Mouse (Mus musculus) forebrain, embryonic 14.5 days (tissue): ENCODE measurements around the gene Bloc1s1. TPM values are rescaled to one million over a fixed set of nuclear protein-coding genes. Genes with fewer than 3 reads are reported as not detected.

ENCODE experiments used
- ATAC-seq: fragments of 200-750 bp; cut with Nextera tagmentation; 2 replicates; pipeline ENCODE4 v1.8.0; 2017; ENCODE audit warnings: mild to moderate bottlenecking, moderate library complexity
- DNase-seq: peaks from one replicate; pipeline ENCODE4 v3.0.0-alpha.2; 2015; ENCODE audit warnings: low spot score
- H3K27ac ChIP-seq: fragments of 300-500 bp; sonication (generic); 2 replicates; pipeline ENCODE4 v1.5.1; 2014; ENCODE audit warnings: low read depth, mild to moderate bottlenecking, control low read depth, low read length, moderate library complexity
- H3K27me3 ChIP-seq: fragments of 300-500 bp; sonication (generic); replicated peaks from 2 replicates; pipeline ENCODE4 v1.6.1; 2014; ENCODE audit warnings: low read length, control low read depth, mixed read lengths; ENCODE audit not compliant: control insufficient read depth, insufficient read depth
- H3K36me3 ChIP-seq: fragments of 300-500 bp; sonication (generic); 2 replicates; pipeline ENCODE4 v1.6.1; 2014; ENCODE audit warnings: low read length, control low read depth; ENCODE audit not compliant: control insufficient read depth, insufficient read depth
- H3K4me1 ChIP-seq: fragments of 300-500 bp; sonication (generic); 2 replicates; pipeline ENCODE4 v1.6.1; 2014; ENCODE audit warnings: antibody characterized with exemption, low read length, control low read depth; ENCODE audit not compliant: control insufficient read depth, insufficient read depth
- H3K4me2 ChIP-seq: fragments of 300-500 bp; sonication (generic); 2 replicates; pipeline ENCODE4 v1.6.1; 2014; ENCODE audit warnings: mild to moderate bottlenecking, control low read depth, low read length
- H3K4me3 ChIP-seq: fragments of 300-500 bp; sonication (generic); 2 replicates; pipeline ENCODE4 v1.5.1; 2014; ENCODE audit warnings: low read depth, low read length, control low read depth
- H3K9ac ChIP-seq: fragments of 300-500 bp; sonication (generic); 2 replicates; pipeline ENCODE4 v1.6.1; 2014; ENCODE audit warnings: mild to moderate bottlenecking, low read length, control low read depth, moderate library complexity
- H3K9me3 ChIP-seq: fragments of 300-500 bp; sonication (generic); replicated peaks from 2 replicates; pipeline ENCODE4 v1.6.1; 2016; ENCODE audit warnings: low read length, control low read depth, mixed read lengths; ENCODE audit not compliant: control insufficient read depth
- WGBS: fragments of 180-500 bp; shearing (Covaris S2); extraction: QIAGEN DNeasy Blood & Tissue Kit; methylation state at CpG from one replicate; pipeline ENCODE4 v1.1.7; 2014; 5-methylcytosine and 5-hydroxymethylcytosine counted together
- polyA plus RNA-seq: library from polyadenylated mRNA; unstranded; fragments of >200 nt; fragmentation: Nextera tagmentation; extraction: Ambion mirVana; gene quantifications from 2 replicates; pipeline ENCODE4 v1.2.1, GENCODE M21; 2014

Bloc1s1 gene
- polyA plus RNA-seq, 1 experiment from 2014 or later: 295 TPM

GRCm38 (mm10) chr10:128921883-128922821 lies 1.7 kb downstream of the Bloc1s1 start:
- H3K9ac ChIP-seq: peak overlapping the region; percentile 73; the same call in 1 of the 2 replicates

GRCm38 (mm10) chr10:128921251-128921650 lies 2.6 kb downstream of the Bloc1s1 start:
- H3K4me2 ChIP-seq: no peak overlapping the region
- ATAC-seq (no peak), DNase-seq (no peak)
- no peak overlapping the region for H3K4me3 ChIP-seq
- peaks cover 13% of the 10 kb centered on the region; the same call in 1 of the 2 replicates for H3K36me3 ChIP-seq
- H3K4me1 ChIP-seq: peaks cover 15% of the 10 kb centered on the region
- H3K9me3 ChIP-seq: no peaks in the 10 kb centered on the region
- H3K27me3 ChIP-seq: no peaks in the 10 kb centered on the region
- 92% methylated on average over 1 of the region's 1 CpGs for WGBS
- no peak overlapping the region for H3K27ac ChIP-seq
- H3K9ac ChIP-seq: no peak overlapping the region

More at GRCm38 (mm10) chr10:128921883-128922821, 1.7 kb downstream of the Bloc1s1 start:
- H3K9me3 ChIP-seq: no peaks in the 10 kb centered on the region
- H3K27ac ChIP-seq: no peak overlapping the region
- ATAC-seq (peak; percentile 4; the same call in 1 of the 2 replicates), DNase-seq (no peak)
- H3K4me3 ChIP-seq: peak overlapping the region; percentile 63
- peaks cover 15% of the 10 kb centered on the region for H3K4me1 ChIP-seq
- H3K27me3 ChIP-seq: no peaks in the 10 kb centered on the region
- 73% methylated on average over 16 of the region's 16 CpGs for WGBS
- H3K36me3 ChIP-seq: peaks cover 10% of the 10 kb centered on the region; the same call in 1 of the 2 replicates
- peak overlapping the region; percentile 62 for H3K4me2 ChIP-seq

- Histone ChIP-seq H3K27ac (no peak overlapping the region), H3K4me1 (peaks cover 15% of the 10 kb centered on the region), H3K27me3 (no peaks in the 10 kb centered on the region), H3K36me3 (peaks cover 13% of the 10 kb centered on the region; the same call in 1 of the 2 replicates), H3K9me3 (no peaks in the 10 kb centered on the region), H3K4me2 (no peak overlapping the region), H3K4me3 (no peak overlapping the region), H3K9ac (no peak overlapping the region)
- ATAC-seq (no peak), DNase-seq (no peak)
- 74% methylated on average over 3 of the region's 3 CpGs for WGBS
Measured at GRCm38 (mm10) chr10:128920736-128921161, 3.1 kb downstream of the Bloc1s1 start.

GRCm38 (mm10) chr10:128919966-128920365 lies 3.9 kb downstream of the Bloc1s1 start:
- WGBS: 79% methylated on average over 7 of the region's 7 CpGs
- H3K27ac ChIP-seq: no peak overlapping the region
- H3K27me3 ChIP-seq: no peaks in the 10 kb centered on the region
- no peak overlapping the region for H3K4me2 ChIP-seq
- H3K36me3 ChIP-seq: peaks cover 13% of the 10 kb centered on the region; the same call in 1 of the 2 replicates
- peaks cover 15% of the 10 kb centered on the region for H3K4me1 ChIP-seq
- ATAC-seq: no peak
- H3K9ac ChIP-seq: no peak overlapping the region
- no peak for DNase-seq
- no peaks in the 10 kb centered on the region for H3K9me3 ChIP-seq
- H3K4me3 ChIP-seq: no peak overlapping the region

- peaks cover 13% of the 10 kb centered on the region; the same call in 1 of the 2 replicates for H3K36me3 ChIP-seq
- H3K9me3 ChIP-seq: no peaks in the 10 kb centered on the region
- no peaks in the 10 kb centered on the region for H3K27me3 ChIP-seq
- no peak overlapping the region for H3K4me3 ChIP-seq
- ATAC-seq: no peak
- no peak overlapping the region for H3K9ac ChIP-seq
- 11% methylated on average over 6 of the region's 6 CpGs for WGBS
- no peak overlapping the region for H3K27ac ChIP-seq
- no peak overlapping the region for H3K4me2 ChIP-seq
- peaks cover 15% of the 10 kb centered on the region for H3K4me1 ChIP-seq
- DNase-seq: no peak
Measured at GRCm38 (mm10) chr10:128919203-128919631, 4.6 kb downstream of the Bloc1s1 start.

GRCm38 (mm10) chr10:128918246-128918645 lies 5.6 kb downstream of the Bloc1s1 start:
- no peaks in the 10 kb centered on the region for H3K27me3 ChIP-seq
- peaks cover 11% of the 10 kb centered on the region for H3K4me1 ChIP-seq
- H3K9me3 ChIP-seq: no peaks in the 10 kb centered on the region
- H3K36me3 ChIP-seq: peaks cover 13% of the 10 kb centered on the region; the same call in 1 of the 2 replicates
- no peak overlapping the region for H3K4me3 ChIP-seq
- no peak for DNase-seq
- 81% methylated on average over 7 of the region's 7 CpGs for WGBS
- H3K27ac ChIP-seq: no peak overlapping the region
- H3K4me2 ChIP-seq: no peak overlapping the region
- no peak for ATAC-seq
- H3K9ac ChIP-seq: no peak overlapping the region

GRCm38 (mm10) chr10:128917400-128917799 lies 6.4 kb downstream of the Bloc1s1 start:
- ATAC-seq (no peak), DNase-seq (no peak)
- peaks cover 13% of the 10 kb centered on the region; the same call in 1 of the 2 replicates for H3K36me3 ChIP-seq
- H3K9ac ChIP-seq: no peak overlapping the region
- H3K4me1 ChIP-seq: peaks cover 7% of the 10 kb centered on the region
- no peak overlapping the region for H3K27ac ChIP-seq
- H3K27me3 ChIP-seq: no peaks in the 10 kb centered on the region
- WGBS: 94% methylated on average over 6 of the region's 6 CpGs
- H3K4me3 ChIP-seq: no peak overlapping the region
- H3K9me3 ChIP-seq: no peaks in the 10 kb centered on the region
- no peak overlapping the region for H3K4me2 ChIP-seq

GRCm38 (mm10) chr10:128916665-128917064 lies 7.2 kb downstream of the Bloc1s1 start:
- H3K27me3 ChIP-seq: no peaks in the 10 kb centered on the region
- H3K9me3 ChIP-seq: no peaks in the 10 kb centered on the region
- H3K9ac ChIP-seq: no peak overlapping the region
- ATAC-seq (no peak), DNase-seq (no peak)
- no peak overlapping the region for H3K4me2 ChIP-seq
- no peak overlapping the region for H3K4me3 ChIP-seq
- WGBS: 89% methylated on average over 3 of the region's 3 CpGs
- H3K27ac ChIP-seq: no peak overlapping the region
- no peaks in the 10 kb centered on the region; the same call in 1 of the 2 replicates for H3K4me1 ChIP-seq
- H3K36me3 ChIP-seq: peaks cover 13% of the 10 kb centered on the region; the same call in 1 of the 2 replicates

- H3K27ac ChIP-seq: no peak overlapping the region
- no peaks in the 10 kb centered on the region for H3K9me3 ChIP-seq
- H3K27me3 ChIP-seq: no peaks in the 10 kb centered on the region
- H3K4me1 ChIP-seq: no peaks in the 10 kb centered on the region
- 98% methylated on average over 2 of the region's 2 CpGs for WGBS
- peaks cover 13% of the 10 kb centered on the region; the same call in 1 of the 2 replicates for H3K36me3 ChIP-seq
- no peak overlapping the region for H3K4me3 ChIP-seq
- DNase-seq: no peak
- no peak overlapping the region for H3K9ac ChIP-seq
- no peak for ATAC-seq
- no peak overlapping the region for H3K4me2 ChIP-seq
Measured at GRCm38 (mm10) chr10:128915550-128915949, 8.3 kb downstream of the Bloc1s1 start.
